Mouse (Mus musculus): ENCODE measurements around the gene Dph6. TPM values are rescaled to one million over a fixed set of nuclear protein-coding genes. Genes with fewer than 3 reads are reported as not detected.

The Dph6 gene
- polyA plus RNA-seq (2014; fragmentation: Nextera tagmentation; extraction: Ambion mirVana): 17.2 and 18.6 TPM in 2 replicates

DNA sequence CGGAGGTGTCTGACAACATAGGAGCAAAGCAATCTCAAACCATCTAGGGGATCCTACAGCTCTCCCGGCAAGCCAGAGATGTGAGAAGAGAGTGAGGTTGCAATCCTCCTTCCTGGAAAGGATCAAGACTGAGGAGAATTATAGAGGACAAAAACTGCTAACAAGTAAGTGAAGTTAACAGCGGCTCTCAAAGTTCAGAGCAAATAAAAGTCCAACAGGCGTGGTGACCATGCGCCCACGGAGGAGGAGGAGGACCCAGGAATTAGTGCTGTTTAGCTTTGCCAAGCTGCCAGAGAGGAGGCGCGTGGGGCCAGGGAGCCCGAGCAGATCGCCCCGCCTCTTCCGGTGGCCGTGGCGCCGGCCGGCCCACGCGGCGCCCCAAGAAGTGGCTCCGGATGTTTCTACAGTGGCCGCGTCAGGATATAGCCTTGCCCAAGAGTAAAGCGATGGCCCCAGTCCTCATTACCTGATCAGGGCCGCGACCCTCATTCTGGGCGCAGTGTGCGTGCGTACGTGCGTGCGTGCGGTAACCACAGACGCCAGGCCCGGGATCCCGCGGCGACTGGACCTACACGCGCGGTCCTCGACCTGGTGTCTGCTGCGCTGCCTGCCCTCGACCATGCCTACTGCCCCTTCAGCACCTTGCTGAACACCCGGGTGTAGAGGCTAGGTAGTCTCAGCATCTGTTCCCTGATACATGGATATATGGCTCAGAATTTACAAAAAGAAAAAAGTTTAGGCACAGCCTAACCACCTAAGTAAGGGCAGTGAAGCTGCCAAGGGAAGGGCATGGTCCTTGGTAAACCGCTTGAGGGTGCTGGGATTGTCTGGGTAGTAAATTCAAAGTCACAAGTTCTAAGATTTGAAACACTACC, at the start of gene Dph6:
Gene Dph6, minus strand, starts transcription at position 600 of the 875 bp plus-strand sequence.
- no peaks in the 10 kb centered on the region for H3K36me3 ChIP-seq (ENCODE audit: control insufficient read depth, insufficient read depth, low read length)
- no peaks in the 10 kb centered on the region for H3K27me3 ChIP-seq (ENCODE audit: control insufficient read depth, insufficient read depth, low read length)
- peak within 1 kb of the TSS; percentile 90 for H3K27ac ChIP-seq (ENCODE audit: low read depth, low read length)
- H3K4me2 ChIP-seq: peak within 1 kb of the TSS; percentile 77
- peak; percentile 95 for ATAC-seq (replicated peaks; ENCODE audit: insufficient number of reproducible peaks, low FRiP score, low TSS enrichment)
- no peaks in the 10 kb centered on the region for H3K9me3 ChIP-seq (replicated peaks; ENCODE audit: control insufficient read depth, low read length)
- peak within 1 kb of the TSS; percentile 54 for H3K4me3 ChIP-seq (ENCODE audit: low read depth, low read length)
- no peaks in the 10 kb centered on the region; the same call in 1 of the 2 replicates for H3K4me1 ChIP-seq (ENCODE audit: control insufficient read depth, insufficient read depth, low read length)
- H3K9ac ChIP-seq (ENCODE audit: low read depth, low read length): peak within 1 kb of the TSS; percentile 85
- under 1% methylated on average over 45 of the region's 45 CpGs for WGBS (ENCODE audit: insufficient replicate concordance)

DNA sequence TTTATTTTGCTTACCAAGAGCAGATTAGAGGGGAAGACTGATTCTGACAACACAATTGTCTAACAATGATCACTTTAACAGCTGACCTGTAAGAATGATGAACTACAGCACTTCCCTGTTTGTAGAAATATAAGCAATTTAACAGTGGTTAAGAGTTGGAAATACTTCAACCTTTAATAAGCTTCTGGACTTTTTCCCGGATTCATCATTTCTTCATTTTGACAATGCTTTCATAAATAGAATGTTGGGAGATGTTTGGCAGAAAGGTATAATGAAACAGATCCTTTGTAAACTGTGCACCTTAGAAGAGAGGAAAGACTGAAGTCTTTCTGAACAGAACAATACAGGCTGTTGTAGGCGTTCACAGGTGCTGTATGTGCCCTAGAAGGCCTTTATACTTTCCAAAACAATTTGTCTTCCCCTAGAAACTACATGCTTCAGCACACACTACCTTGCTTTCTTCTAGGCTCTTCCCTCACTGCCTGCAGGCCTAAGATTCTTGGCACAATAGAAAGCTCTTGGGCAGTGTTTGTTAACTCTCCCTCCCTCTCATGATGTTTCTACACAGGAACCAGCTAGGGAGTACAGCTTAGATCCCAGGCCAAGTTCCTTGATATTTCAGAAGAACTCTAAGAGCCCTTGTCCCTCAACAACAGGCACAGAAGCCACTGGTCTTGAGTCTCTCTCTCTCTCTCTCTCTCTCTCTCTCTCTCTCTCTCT, 46.4 kb upstream of the Dph6 start:
- H3K36me3 ChIP-seq (ENCODE audit: control insufficient read depth, insufficient read depth, low read length): no peaks in the 10 kb centered on the region
- no peaks in the 10 kb centered on the region for H3K4me1 ChIP-seq (ENCODE audit: control insufficient read depth, insufficient read depth, low read length)
- H3K27me3 ChIP-seq (ENCODE audit: control insufficient read depth, insufficient read depth, low read length): no peaks in the 10 kb centered on the region
- no peak overlapping the region for H3K4me2 ChIP-seq
- no peak overlapping the region for H3K27ac ChIP-seq (ENCODE audit: low read depth, low read length)
- no peak for ATAC-seq (replicated peaks; ENCODE audit: insufficient number of reproducible peaks, low FRiP score, low TSS enrichment)
- no peak overlapping the region for H3K4me3 ChIP-seq (ENCODE audit: low read depth, low read length)
- 72% methylated on average over 2 of the region's 2 CpGs for WGBS (ENCODE audit: insufficient replicate concordance)
- no peaks in the 10 kb centered on the region for H3K9me3 ChIP-seq (replicated peaks; ENCODE audit: control insufficient read depth, low read length)
- H3K9ac ChIP-seq (ENCODE audit: low read depth, low read length): no peak overlapping the region

DNA sequence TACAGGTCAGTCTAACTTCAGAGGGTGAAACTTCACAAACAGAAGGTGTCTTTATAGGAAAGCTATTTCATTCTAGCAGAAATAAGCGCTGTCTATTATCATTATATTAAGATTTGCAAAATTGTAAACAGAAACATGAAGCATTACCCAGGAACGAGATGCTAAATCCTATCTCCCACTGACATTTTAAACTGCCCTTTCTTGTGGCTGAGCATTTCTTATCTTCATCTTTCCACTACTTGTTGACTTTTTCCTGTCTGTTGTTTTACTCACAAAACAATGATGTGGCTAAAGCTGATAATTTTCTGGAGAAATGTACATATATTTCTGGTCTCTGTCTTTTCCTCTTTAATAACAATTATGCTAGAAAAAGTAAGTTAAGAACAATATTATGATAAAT, 36.8 kb upstream of the Dph6 start:
- H3K27me3 ChIP-seq (ENCODE audit: control insufficient read depth, insufficient read depth, low read length): no peaks in the 10 kb centered on the region
- no peak overlapping the region for H3K9ac ChIP-seq (ENCODE audit: low read depth, low read length)
- no peak for ATAC-seq (replicated peaks; ENCODE audit: insufficient number of reproducible peaks, low FRiP score, low TSS enrichment)
- H3K4me1 ChIP-seq (ENCODE audit: control insufficient read depth, insufficient read depth, low read length): no peaks in the 10 kb centered on the region
- H3K27ac ChIP-seq (ENCODE audit: low read depth, low read length): no peak overlapping the region
- H3K4me3 ChIP-seq (ENCODE audit: low read depth, low read length): no peak overlapping the region
- 61% methylated on average over 2 of the region's 2 CpGs for WGBS (ENCODE audit: insufficient replicate concordance)
- H3K4me2 ChIP-seq: no peak overlapping the region
- no peaks in the 10 kb centered on the region for H3K9me3 ChIP-seq (replicated peaks; ENCODE audit: control insufficient read depth, low read length)
- no peaks in the 10 kb centered on the region for H3K36me3 ChIP-seq (ENCODE audit: control insufficient read depth, insufficient read depth, low read length)

DNA sequence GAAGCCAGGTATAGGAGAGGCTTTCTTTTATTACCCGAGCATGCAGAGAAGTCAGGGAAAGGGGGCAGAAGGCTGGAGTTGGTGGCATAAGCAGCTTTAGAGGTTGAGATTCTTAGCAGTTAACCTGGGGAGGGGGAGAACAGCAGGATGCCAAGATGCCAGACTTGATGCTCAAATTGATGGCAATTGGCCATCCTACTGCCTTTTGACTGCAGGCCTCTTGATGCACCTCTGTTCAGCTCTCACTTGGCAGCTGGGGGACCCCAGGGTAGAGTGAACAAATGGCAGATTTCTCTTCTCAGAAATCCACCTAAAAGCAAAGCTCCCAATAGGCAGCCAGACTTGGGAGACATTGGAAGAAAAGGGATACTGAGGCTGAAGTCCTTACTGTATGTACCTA, 32.7 kb upstream of the Dph6 start:
- Histone ChIP-seq H3K9me3 (replicated peaks; ENCODE audit: control insufficient read depth, low read length) (no peaks in the 10 kb centered on the region), H3K36me3 (ENCODE audit: control insufficient read depth, insufficient read depth, low read length) (no peaks in the 10 kb centered on the region), H3K9ac (ENCODE audit: low read depth, low read length) (no peak overlapping the region), H3K4me2 (no peak overlapping the region), H3K27me3 (ENCODE audit: control insufficient read depth, insufficient read depth, low read length) (no peaks in the 10 kb centered on the region), H3K27ac (ENCODE audit: low read depth, low read length) (no peak overlapping the region), H3K4me3 (ENCODE audit: low read depth, low read length) (no peak overlapping the region), H3K4me1 (ENCODE audit: control insufficient read depth, insufficient read depth, low read length) (no peaks in the 10 kb centered on the region)
- ATAC-seq (replicated peaks; ENCODE audit: insufficient number of reproducible peaks, low FRiP score, low TSS enrichment): no peak
- WGBS (ENCODE audit: insufficient replicate concordance): 75% methylated on average over 1 of the region's 1 CpGs

DNA sequence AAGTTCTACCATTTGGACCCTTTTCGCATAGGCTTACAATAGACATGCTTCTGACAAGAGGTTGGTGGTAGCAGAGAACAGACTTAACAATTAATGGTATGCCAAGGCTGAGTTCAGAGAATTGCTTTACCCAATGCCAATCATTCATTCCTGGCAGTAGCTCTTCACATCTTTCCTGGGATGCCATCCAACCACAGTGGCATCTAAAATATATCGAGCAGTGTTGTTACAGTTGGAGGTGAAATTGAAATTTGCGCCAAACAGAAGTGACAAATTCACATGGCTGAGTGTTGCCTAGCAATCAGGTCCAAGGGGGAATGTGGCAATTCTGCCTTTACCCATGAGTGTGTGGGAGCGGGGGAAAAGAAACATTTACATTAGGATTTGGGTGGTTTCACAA, 32.3 kb upstream of the Dph6 start:
- H3K4me3 ChIP-seq (ENCODE audit: low read depth, low read length): no peak overlapping the region
- H3K4me2 ChIP-seq: no peak overlapping the region
- H3K4me1 ChIP-seq (ENCODE audit: control insufficient read depth, insufficient read depth, low read length): no peaks in the 10 kb centered on the region
- WGBS (ENCODE audit: insufficient replicate concordance): 87% methylated on average over 4 of the region's 4 CpGs
- H3K36me3 ChIP-seq (ENCODE audit: control insufficient read depth, insufficient read depth, low read length): no peaks in the 10 kb centered on the region
- no peak overlapping the region for H3K27ac ChIP-seq (ENCODE audit: low read depth, low read length)
- no peaks in the 10 kb centered on the region for H3K9me3 ChIP-seq (replicated peaks; ENCODE audit: control insufficient read depth, low read length)
- H3K9ac ChIP-seq (ENCODE audit: low read depth, low read length): no peak overlapping the region
- ATAC-seq (replicated peaks; ENCODE audit: insufficient number of reproducible peaks, low FRiP score, low TSS enrichment): no peak
- no peaks in the 10 kb centered on the region for H3K27me3 ChIP-seq (ENCODE audit: control insufficient read depth, insufficient read depth, low read length)

DNA sequence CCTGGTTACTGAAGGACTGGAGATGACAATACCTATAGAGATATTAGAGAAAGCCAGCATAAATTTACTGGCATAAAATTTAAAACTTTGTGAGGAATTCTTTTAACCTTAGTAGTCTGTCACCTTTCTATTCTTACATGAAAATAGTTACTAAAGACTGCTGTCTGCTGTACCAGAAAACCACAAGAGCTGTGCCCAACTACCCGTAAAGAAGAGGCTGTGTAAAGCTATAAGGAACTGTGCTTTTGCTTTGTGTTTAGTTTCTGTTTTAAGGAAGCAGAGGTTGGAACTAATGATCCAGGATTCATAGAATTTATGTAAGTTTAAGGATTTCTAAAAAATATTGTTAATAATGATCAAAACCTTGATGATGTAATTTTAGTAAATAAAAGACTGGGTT, 19.1 kb upstream of the Dph6 start:
- Histone ChIP-seq H3K4me3 (ENCODE audit: low read depth, low read length) (no peak overlapping the region), H3K9me3 (replicated peaks; ENCODE audit: control insufficient read depth, low read length) (no peaks in the 10 kb centered on the region), H3K27ac (ENCODE audit: low read depth, low read length) (no peak overlapping the region), H3K4me1 (ENCODE audit: control insufficient read depth, insufficient read depth, low read length) (no peaks in the 10 kb centered on the region), H3K4me2 (no peak overlapping the region), H3K27me3 (ENCODE audit: control insufficient read depth, insufficient read depth, low read length) (no peaks in the 10 kb centered on the region), H3K36me3 (ENCODE audit: control insufficient read depth, insufficient read depth, low read length) (no peaks in the 10 kb centered on the region), H3K9ac (ENCODE audit: low read depth, low read length) (no peak overlapping the region)
- WGBS (ENCODE audit: insufficient replicate concordance): 86% methylated on average over 1 of the region's 1 CpGs
- no peak for ATAC-seq (replicated peaks; ENCODE audit: insufficient number of reproducible peaks, low FRiP score, low TSS enrichment)

DNA sequence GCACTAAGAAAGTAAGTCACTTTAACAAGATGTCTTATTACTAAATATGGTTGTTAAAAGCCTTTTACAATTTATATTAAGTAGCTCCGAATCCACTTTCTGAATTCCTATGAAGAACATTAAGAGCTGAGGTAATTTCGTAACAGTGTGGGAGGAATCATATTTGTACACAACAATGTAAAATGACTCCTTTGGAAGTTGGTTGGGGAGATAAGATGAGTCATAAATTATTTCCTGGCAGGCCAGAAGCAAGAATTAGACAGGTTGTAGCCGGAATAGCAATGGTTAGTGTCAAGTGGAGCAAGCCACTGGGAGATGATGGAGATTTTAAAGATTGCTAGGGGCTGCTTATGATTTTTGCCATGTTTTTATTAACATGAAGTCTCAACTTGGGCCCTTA, 16.2 kb upstream of the Dph6 start:
- 68% methylated on average over 3 of the region's 3 CpGs for WGBS (ENCODE audit: insufficient replicate concordance)
- H3K9ac ChIP-seq (ENCODE audit: low read depth, low read length): no peak overlapping the region
- no peak for ATAC-seq (replicated peaks; ENCODE audit: insufficient number of reproducible peaks, low FRiP score, low TSS enrichment)
- no peaks in the 10 kb centered on the region for H3K36me3 ChIP-seq (ENCODE audit: control insufficient read depth, insufficient read depth, low read length)
- no peaks in the 10 kb centered on the region for H3K27me3 ChIP-seq (ENCODE audit: control insufficient read depth, insufficient read depth, low read length)
- no peaks in the 10 kb centered on the region for H3K9me3 ChIP-seq (replicated peaks; ENCODE audit: control insufficient read depth, low read length)
- H3K4me2 ChIP-seq: no peak overlapping the region
- H3K4me3 ChIP-seq (ENCODE audit: low read depth, low read length): no peak overlapping the region
- no peaks in the 10 kb centered on the region for H3K4me1 ChIP-seq (ENCODE audit: control insufficient read depth, insufficient read depth, low read length)
- H3K27ac ChIP-seq (ENCODE audit: low read depth, low read length): no peak overlapping the region

DNA sequence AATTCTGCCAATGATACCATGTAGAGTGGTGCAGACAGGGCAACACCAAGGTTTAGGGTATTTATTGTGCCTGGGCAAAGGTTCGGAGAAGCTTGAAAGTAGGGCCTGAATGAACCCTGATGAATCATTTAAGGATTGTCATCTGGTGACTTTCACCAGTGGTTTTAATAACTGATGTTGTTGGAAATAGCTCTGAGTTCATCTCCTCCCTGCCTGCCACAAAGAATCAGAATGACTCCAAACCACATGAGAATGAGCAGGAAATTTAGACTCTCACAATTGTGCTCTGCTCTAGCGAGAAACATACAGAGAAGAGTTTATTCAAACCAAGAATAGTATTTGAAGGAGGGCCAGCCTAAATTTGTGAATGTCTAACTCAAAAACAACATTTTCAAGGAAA, 4.2 kb upstream of the Dph6 start:
- 77% methylated on average over 2 of the region's 2 CpGs for WGBS (ENCODE audit: insufficient replicate concordance)
- Histone ChIP-seq H3K4me3 (ENCODE audit: low read depth, low read length) (no peak overlapping the region), H3K4me1 (ENCODE audit: control insufficient read depth, insufficient read depth, low read length) (no peaks in the 10 kb centered on the region; the same call in 1 of the 2 replicates), H3K27me3 (ENCODE audit: control insufficient read depth, insufficient read depth, low read length) (no peaks in the 10 kb centered on the region), H3K9me3 (replicated peaks; ENCODE audit: control insufficient read depth, low read length) (no peaks in the 10 kb centered on the region), H3K36me3 (ENCODE audit: control insufficient read depth, insufficient read depth, low read length) (no peaks in the 10 kb centered on the region), H3K4me2 (no peak overlapping the region), H3K9ac (ENCODE audit: low read depth, low read length) (no peak overlapping the region), H3K27ac (ENCODE audit: low read depth, low read length) (no peak overlapping the region)
- no peak for ATAC-seq (replicated peaks; ENCODE audit: insufficient number of reproducible peaks, low FRiP score, low TSS enrichment)
